Mouse (Mus musculus) layer of hippocampus, adult 9-11 months (tissue): Measurements from ENCODE around the gene Gprc5c.

Experiments
- DNase-seq: peaks from one replicate; pipeline ENCODE4 v3.0.0; 2022

The Gprc5c gene

DNA sequence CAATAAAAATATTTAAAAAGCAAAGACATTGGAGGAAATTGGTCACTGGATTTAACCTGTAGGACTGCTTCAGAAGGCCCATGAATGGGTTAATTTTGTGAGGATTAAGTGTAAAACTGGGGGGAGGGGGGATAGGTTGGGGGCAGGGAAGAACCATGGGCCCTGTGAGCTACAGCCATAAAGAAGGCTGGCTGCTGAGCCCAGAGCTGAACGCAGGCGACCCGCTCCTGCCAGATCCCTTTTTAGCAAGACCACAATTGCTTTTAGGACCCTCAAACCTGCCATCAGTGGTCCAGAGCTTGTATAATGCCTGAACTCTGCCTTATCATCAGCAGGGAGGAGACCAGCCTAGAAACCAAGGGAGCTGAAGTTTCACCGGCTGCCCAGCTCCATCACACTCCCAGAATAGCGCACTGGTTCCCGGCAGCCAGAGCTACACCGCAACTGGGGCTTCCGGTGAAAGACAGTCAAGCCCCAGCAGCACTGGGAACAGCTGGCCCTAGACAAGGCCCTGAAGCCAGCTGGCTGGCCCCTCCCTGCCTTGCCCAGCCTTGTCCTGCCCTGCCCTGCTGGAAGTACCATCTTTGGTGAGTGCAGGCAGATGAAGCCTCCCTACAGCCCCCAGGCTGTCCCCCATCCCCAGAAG is 7.0 kb upstream of the Gprc5c start:
- DNase-seq = no peak

DNA sequence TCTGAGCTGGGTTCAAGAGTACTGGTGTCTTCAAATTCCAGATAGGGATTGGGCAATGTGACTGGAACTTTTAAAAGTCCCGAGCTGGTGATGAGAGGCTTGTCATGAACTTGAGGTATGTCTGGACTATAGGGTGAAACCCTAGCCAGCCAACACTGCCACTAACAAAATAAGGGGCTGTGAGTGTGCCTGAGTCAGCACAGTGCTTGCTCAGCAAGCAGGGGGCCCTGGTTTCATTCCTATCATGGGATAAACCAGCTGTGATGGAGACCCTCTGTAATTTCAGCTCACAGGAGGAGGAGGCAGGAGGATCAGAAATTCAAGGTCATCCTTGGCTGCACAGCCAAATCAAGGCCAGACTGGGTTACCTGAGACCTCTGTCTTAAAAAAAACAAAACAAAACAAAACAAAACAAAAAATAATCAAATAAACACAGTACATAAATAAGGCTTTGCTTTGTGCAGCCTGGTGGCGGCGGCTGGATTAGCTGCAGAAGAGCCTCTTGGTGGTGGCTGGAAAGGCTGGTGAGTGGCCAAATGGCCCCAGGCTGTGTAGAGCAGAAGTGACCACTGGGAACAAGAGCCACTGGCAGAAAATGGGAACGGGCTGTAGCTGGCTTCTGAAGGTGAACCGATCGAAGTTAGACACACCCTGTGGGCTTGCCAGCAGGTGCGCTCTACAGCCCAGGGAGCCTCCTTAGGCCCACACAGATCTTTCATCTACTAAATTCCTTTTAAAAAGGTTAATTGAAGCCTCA is 6.3 kb upstream of the Gprc5c start:
- no peak for DNase-seq

DNA sequence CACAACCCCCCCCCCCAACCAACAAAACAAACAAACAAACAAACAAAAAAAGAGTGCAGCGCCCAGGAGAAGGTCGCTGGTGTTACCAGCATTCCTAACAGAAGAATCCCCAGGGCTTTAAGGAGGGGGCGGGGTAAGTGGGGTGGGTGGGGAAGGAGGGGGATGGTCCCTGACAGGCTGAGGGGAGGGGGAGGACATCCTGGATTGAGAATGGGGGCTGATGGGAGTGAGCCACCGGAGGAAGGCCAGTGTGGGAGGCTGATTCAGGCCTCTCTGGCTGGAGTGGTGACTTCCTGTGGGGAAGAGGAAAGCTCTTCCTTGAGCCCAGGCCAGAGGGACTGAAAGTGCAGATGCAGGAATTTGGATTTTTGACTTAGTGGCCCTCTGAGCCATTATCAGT is 4.6 kb upstream of the Gprc5c start:
- no peak for DNase-seq

DNA sequence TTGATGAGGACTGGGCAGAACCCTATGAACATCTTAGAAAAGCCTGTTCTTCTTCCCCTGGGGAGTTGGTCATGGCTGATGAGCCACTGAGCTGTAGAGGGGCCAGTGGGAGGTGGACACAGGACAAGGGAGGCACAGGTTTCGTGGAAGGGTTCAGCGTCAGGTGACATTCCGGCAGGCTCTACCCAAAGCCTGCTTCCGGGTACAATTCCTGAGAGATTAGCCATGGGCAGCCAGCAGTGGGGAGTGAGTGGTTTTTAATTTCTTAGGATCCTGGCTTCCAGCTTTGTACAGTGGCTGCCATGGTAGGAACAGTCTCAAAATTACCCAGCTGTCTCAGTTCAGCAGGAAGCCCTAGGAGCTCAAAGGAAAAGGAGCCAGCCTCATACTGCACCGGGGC is 3.9 kb upstream of the Gprc5c start:
- no peak for DNase-seq

DNA sequence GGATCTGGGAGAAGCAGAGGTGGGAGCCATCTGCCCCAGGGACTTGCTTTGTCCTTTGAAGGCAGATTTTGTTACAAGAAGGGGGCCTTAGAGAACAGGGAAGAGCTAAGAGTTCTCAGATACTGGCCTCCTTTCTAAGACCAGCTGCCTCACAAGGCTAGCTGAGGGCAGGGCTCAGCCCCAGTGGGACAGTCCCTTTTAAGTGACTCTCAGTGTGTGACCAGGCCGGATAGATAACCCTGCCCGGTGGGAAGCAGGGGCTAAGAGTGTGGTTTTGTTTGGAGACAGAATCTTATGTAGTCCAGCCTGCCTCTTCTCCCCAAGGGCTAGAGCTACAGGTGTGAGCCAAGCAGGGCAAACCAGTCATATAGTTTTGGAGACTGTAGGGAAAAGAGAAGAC is 1.4 kb upstream of the Gprc5c start:
- DNase-seq = no peak

DNA sequence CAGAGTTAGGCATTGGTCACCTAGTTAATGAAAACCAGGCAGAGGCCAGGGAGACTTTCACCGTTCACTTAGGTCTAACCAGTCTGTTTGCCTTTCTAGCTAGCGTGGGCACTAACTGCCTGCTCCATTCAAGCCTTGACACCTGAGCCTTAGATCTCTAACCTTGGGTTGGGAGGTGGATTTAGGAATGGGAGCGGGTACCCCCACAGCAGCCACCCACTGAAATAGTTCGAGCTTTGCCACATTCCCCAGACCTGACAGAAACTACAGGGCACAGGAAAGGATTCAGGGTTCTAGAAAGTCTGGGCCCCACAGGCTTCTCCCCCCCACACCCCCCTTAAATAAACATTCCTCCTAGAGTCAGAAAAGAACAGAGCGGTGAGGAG is 893 bp upstream of the Gprc5c start:
- no peak for DNase-seq

DNA sequence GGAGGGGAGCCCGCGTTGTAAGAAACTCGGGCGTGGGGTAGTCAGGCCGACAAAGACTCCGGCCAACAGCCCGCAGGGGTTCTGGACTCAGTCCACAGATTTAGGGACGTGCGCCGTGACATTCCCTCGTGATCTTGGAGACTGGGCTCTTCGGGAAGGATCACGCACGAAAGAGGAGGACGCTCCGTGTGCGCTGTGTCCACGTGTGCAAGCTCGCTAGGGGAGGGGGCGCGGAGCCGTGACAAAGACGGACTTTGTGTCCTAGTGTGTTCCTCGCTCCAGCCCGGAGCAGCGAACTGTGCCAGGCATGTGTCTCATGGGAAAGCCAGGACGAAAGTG is 286 bp downstream of the Gprc5c start:
- DNase-seq = no peak

DNA sequence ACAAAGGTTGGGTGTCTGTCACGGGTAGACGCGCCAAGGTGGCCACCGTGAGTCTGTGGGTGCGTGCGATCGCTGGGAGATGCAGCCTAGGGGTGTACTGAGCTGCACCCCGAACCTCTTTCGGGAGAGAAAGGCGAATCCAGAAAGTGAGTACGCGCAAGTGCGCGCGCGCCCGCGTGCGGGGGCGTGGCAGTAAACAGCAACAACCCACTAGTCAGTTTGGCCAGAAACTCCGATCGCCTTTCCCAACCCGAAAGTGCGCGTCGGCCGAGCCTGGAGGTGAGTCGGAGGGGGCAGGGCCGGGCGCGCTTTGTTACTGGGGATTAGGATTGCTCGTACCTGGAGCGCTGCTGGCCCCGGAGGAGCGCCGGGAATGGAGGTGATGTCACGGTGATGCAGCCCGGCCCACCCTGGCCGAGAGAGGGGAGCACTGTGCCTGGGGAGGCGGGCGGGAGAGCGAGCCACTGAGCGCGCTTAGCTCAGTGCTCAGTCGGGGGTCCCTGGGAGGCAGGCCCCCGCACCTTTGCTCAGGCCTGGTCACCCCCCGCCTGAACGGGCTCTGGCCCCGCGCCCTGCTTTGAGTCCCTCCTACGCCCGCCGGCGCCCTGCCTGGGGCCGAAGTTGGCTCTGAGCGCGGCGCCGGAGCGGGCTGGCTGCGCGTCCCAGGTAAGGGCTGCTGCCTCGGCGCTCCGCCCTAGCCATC is 807 bp downstream of the Gprc5c start:
- DNase-seq = no peak

DNA sequence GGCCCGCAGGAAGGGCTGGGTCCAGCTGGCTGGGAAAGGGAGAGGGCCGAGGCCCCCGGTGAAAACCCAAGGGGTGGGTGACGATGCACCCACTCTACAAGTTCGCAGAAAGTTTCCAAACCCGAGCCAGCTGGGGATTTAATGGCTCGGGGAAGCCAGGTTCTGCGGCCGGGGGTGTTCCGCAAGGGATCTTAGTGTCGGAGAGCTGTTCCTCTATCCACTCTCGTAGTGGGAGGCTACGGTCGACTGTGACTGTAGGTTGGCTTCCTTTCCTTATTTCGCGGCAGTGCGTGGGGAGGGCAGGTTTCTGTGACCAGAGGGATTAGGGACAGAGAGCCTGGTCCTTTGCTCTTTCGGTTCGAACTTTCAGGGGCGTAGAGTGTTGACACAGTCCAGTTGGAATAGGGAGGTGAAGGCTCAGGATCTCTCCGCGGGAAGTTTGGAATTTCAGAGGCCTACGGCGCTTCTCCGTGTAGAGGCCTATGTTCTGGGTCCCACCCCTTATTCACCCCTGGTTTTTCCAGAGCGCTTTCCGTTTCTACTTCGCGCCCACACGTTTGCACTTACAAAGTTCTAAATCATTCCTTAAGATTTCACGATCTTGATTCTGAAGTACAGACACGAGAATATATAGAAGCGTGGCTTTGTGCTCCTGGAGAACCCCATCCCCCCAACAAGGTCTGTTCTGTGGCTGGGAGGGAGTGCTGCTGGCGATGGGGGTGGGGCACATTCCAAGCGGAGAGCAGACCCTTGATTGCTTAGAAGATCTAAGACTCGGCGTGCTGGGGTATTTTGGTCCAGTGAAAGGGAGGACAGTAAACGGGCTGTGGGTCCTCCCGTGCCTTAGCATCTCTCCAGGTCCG is 1.6 kb downstream of the Gprc5c start:
- no peak for DNase-seq

DNA sequence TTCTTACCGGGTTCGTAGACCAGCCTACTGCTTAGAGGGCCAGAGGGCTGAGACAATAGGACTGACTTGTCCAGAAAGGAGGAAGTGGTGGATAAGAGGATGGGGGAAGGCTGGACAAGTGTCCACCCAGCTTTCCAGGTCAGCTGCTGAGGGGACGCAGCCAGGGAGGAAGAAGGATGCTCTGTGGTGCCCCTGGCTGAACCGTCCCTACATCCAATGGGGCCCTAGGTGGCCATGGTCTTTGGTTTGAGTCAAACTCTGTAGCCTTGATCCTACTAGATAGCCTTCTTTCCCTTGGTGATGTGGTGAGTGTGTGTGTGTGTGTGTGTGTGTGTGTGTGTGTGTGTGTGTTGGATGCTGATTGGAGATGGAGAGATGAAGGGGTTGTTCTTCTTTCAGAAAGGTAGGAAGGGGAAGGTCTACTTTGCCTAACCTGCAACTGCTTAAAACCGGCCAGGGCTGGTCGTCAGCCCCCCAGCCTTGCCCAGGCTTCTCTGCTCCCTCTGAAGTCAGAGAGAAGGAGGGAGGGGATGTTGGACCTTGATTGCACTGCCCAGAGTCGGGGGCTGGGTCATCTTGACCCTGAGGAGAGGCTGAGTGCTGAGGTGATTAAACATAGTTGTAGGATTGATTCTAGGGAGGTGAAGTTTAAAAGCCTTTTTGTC is 2.4 kb downstream of the Gprc5c start:
- no peak for DNase-seq

DNA sequence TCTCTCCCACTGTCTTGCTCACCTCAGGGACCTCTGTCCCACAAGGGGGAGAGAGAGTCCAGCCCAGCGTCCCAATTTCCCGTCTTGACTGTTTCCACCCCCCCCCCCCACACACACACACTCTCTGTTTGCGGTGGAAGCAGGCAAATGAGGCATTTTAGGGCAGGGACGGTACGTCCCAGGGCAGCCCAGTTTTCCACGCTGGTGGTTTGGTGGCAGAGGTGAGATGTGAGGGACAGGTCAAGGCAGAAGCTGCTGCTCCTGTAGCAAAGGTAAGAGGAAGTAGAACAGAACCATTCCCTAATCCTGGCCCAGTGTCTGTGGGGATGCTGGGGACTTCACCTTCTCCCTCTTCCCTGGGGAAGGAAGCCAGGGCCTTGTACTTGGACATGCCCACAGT is 3.6 kb downstream of the Gprc5c start:
- DNase-seq = no peak

DNA sequence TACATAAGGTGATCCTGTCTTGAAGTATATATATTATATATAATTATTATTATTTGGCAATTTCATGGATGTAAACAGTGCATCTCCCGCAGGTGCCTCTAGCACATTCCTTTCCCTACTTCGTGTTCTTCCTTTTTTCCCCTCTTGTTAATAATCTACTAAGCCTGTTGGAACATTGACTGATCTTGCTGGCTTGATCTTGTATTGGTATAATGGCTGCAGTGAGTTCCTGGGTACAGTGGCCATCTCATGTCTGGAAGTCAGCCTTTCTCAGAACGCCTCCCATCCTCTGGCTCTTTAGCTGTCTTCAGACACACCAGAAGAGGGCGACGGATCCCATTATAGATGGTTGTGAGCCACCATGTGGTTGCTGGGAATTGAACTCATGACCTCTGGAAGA is 5.2 kb downstream of the Gprc5c start:
- no peak for DNase-seq

DNA sequence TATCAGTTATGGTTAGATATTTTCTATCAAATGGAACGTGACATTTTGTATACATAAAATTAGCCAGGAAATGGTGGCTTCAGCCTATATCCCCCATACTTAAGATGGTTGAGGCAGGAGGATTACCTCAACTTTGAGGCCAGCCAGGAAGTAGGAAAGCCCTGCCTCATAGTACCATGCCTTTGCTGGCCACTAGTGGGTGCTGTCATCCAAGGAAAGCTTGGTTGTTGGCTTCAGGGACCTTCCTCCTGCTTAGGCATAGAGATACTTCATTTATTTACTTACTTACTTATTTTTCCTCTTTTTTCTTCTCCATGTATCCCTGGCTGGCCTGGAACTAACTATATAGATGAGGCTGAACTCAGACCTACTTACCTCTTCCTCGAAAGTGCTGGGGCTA is 7.7 kb downstream of the Gprc5c start:
- DNase-seq = no peak

DNA sequence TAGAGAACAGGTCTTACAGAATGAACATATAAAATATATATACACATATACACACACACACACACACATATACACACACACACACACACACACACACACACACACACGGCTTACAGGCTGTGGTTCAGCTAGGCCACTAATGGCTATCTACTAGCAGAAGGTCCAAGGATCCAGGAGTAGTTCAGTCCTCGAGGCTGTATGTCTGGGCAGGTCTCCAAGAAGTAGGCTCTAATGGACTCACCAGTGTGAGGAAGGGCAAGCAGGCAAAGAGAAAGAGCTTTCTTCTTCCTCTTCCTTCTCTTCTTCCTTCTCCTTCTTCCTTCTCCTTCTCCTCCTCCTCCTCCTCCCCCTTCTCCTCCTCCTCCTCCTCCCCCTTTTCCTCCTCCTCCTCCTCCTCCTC is 10.1 kb downstream of the Gprc5c start:
- no peak for DNase-seq

DNA sequence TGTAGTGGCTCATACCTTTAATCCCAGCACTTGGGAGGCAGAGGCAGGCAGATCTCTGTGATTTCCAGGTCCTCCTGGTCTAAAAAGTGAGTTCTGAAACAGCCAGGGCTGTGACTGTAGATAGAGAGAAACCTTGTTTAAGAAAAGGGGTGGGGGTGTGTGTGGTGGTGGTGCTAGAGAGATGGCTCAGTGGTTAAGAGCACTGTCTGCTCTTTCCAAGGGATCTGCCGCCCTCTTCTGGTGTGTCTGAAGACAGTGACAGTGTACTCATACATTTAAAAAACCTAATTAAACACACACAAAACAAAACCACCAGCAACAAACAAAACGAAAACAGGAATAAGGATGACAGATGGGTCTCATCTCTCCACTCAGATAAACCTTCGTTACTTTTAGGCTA is 11.7 kb downstream of the Gprc5c start:
- DNase-seq = no peak

DNA sequence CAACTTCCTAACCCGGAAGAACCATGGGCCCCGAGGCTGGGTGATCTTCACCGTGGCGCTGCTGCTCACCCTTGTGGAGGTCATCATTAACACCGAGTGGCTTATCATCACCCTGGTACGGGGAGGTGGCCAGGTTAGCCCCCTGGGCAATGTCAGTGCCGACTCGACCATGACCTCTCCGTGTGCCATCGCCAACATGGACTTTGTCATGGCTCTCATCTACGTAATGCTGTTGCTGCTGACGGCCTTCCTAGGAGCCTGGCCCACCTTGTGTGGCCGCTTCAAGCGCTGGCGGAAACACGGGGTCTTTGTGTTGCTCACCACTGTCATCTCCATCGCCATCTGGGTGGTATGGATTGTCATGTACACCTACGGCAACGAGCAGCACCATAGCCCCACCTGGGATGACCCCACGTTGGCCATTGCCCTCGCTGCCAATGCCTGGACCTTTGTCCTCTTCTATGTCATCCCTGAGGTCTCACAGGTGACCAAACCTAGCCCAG is 13.0 kb downstream of the Gprc5c start:
- no peak for DNase-seq

DNA sequence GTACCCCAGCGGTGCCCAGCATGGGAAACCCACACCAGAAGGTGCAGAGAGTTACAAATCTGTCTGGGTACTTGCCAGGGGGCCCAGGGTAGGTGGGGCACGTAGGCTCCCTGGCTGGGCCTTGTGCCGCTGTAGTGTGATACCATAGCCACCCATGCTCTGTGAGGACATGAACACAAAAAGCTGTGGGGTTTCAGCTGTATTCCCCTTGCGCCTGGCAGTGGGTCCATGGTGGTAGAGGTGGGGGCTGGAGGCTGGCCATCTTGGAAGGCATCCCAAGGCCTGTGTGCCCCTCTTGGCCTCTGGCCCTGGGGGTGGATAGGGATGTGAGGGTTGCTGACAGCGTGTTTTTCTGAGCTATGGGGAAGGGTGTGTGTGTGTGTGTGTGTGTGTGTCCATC is 15.0 kb downstream of the Gprc5c start:
- no peak for DNase-seq

DNA sequence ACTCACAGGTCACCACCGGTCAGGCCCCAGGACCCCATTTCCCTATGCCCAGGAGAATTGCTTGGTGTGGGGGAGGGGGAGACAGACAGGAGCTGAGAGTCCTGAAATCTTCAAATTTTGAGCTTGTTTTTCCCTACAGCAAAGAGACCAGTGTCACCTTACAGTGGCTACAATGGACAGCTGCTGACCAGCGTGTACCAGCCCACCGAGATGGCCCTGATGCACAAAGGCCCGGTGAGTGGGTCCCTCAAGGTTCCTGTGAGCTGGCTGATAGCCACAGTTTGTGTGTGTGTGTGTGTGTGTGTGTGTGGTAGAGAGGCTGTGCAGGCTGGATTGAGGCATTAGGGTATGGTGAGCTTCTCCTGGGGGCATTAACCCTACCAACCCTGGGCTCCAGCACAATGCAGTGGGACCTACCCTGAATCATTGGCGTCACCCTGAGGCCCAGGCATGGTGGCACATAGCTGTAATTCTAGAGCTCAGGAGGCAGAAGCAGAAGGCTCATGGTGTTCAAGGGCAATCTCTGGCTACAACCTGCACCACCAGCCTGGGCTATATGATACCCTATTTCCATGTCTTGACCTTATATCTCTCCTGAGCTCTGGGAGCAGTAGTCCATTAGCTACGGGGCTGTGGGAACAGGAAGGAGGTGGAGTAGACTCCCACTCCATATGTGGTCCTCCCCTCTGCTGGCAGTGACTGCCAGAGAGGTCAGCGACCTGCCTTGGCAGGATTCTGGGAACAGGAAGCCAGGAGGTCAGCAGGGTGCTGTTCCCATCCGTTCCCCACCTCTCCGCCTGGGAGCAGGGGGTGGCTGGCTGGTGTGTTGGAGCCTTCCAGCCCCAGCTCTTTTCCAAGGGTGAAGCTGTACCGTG is 15.8 kb downstream of the Gprc5c start:
- no peak for DNase-seq

DNA sequence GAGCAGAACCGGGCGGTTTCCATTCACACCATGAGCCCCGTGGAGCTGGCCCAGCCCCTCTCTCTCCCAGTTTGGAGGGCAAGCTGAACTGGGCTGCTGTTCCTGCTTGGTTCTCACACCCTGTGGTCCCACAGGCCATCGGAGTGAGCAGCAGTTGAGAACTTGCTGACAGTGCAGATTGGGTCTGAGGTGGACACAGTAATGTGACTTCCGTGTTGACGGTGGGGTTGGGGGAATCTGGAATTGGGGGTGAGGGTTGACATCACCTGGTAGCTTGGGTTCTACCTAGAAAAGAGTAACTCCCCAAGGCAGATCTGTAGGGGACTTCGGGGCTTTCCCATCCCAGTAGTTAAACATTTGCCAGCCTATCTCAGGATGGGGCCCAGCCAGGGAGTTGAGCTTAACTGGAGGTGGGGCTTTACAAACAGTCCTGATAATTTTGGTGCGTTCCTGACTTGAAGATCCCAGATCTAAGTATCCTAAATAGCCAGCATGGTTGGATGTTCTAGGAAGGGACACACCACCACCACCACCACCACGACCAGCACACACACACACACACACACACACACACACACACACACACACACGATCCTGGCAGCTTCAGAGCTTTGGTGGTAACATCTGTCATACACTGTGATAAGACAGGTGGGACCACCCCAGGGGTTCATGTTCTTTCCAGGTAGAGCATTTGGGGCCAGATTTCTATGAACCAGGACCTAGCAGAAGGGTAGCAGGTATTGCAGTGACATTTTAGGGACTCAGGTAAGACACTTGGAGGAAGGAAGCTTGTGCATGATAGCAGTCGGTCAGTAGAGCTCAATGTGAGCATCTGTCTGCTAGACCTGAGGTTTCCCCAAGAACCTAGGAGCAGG is 16.6 kb downstream of the Gprc5c start:
- DNase-seq = no peak

DNA sequence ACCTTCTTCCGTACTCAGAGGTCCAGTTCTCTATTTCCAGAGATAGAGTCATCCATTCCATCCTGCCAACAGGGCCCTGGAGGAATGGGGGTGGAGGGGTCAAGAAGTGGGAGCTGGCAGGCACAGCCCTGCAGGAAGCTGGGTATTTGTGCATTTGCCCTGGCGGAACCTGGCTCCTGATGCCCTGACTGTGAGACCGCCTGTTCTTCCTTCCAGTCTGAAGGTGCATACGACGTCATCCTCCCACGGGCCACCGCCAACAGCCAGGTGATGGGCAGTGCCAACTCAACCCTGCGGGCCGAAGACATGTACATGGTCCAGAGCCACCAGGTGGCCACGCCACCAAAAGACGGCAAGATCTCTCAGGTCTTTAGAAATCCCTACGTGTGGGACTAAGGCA is 17.3 kb downstream of the Gprc5c start:
- no peak for DNase-seq

DNA sequence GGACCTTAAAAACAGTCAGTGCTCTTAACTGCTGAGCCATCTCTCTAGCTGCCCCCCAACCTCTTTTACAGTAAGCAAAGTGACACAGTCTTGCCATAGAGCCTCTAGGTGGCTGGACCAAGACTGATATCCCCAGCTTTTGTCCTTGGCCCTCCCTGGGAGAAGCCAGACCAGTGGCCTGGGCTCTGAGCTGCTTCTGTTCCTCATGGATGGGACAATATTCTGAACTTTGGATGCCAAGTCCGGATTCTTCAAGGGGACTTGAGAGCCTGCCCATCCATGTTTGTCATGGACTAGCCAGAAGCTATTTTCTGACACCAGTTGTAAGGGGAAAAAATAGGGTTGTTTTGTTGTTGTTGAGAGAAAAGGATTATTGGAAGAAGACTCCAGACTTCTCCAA is 18.8 kb downstream of the Gprc5c start:
- no peak for DNase-seq
